Mouse (Mus musculus) E14TG2a.4 (cell line): ENCODE measurements at regions not wholly inside any gene's neighbourhood (a gene's known extent, or its start where the extent isn't known, plus 50 kb on each side); places are given as distances from the start of the nearest gene placed in this dataset.
"Not testable (repeated sequence)": the region's sequence is repeated elsewhere in the genome, so short reads cannot be mapped to it uniquely, and the experiment has no call there.

Source experiments
- CTCF ChIP-seq: conservative IDR thresholded peaks from 2 replicates; pipeline ENCODE4 v1.5.1; 2014; ENCODE audit warnings: low read length
- NANOG ChIP-seq: IDR thresholded peaks from 2 replicates; pipeline ENCODE4 v1.6.1; 2014; ENCODE audit warnings: borderline replicate concordance, low read length, mixed read lengths
- POU5F1 ChIP-seq: IDR thresholded peaks from 2 replicates; pipeline ENCODE4 v1.6.1; 2014; ENCODE audit warnings: low read length, borderline replicate concordance

DNA sequence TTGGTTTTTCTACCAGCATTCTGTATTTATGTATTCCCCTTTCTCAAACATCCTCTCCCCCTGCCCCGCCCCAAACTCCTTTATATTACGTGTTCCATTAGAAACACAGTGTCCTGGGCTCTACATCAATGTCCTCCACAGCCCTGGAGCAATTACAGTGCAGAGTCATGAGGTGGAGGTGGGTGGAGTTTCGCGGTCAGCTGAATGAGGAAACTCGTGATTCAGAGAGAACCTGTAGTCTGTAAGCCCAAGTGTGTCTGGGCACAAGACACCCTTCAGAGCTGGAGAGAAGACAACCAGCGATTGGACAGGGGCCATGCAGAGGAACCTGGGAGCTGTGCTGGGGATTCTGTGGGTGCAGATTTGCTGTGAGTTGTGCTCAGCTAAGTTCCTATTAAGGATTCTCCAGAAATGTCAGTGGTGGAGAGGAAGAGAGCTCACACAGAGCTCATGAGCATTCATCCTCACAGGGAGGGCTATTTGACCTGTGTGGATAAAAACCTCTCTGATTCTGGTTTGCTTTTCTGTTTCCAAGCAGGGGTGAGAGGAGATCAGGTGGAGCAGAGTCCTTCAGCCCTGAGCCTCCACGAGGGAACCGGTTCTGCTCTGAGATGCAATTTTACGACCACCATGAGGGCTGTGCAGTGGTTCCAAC lies 570.4 kb downstream of the Dad1 start:
- TF ChIP-seq CTCF, POU5F1, NANOG: not testable (repeated sequence)
